Mouse (Mus musculus): ENCODE measurements around the gene Crhbp.

Crhbp gene

DNA sequence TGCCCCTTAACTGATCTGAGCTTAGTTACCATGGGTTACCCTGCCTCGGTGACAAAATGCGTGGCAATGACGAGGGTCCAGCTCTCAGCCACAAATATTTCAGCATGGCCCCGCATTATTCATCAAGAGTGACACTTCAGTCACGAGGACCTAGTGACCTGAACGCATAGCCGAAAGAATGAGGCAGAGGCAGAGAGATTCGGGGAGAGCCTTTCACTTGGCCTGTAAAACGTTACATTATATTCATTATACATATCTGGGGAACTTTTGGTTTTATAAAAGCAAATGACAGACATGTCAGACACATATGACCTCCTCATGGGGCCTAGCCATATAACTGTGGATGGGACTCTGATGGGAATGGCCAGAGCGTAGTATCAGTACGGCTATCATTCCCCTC lies at the start of gene Crhbp:
Crhbp (minus strand) TSS at position 101 of the 400 bp plus-strand sequence.
- DNase-seq (ENCODE audit: low spot score in 2 of 2): no peak

DNA sequence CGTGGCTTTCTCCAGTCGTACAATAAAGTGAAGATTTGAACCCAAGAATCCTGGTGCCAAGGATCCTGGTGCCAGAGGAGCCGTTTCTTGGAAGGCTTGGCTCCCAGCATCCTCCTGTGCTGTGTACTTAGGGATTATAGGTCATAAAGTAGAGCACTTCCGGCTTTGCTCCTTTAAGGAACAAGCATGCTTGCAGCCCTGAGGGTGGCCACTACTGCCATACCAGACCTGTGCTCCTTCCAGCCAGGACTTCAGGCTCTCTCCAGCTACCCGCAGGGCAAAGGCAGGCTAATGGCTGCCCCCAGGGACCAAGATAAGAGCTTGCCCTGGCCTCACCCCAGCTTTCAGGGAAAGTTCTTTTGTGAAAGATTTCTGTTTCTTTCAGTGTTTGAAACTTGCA lies 48.6 kb upstream of the Crhbp start:
- no peak for DNase-seq (ENCODE audit: low spot score in 2 of 2)

DNA sequence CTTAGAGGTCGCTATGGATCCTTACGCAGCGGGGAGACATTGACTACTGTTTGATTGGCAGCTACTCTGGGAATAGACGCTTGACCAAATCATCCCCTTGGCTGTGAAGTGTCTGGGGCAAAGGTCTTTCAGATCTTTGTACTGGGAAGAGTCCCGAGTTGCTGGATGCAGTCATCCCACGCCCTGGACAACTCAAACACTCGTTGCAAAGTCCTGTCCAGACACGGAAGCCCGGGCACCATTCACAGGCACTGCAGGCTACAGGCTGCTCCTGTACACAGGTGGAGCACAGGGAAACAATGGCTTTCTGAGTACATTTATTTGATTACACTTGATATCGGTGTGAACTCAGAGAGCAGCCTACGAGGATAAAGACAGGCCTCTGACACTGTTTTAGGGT lies 46.6 kb upstream of the Crhbp start:
- no peak for DNase-seq (ENCODE audit: low spot score in 2 of 2)

DNA sequence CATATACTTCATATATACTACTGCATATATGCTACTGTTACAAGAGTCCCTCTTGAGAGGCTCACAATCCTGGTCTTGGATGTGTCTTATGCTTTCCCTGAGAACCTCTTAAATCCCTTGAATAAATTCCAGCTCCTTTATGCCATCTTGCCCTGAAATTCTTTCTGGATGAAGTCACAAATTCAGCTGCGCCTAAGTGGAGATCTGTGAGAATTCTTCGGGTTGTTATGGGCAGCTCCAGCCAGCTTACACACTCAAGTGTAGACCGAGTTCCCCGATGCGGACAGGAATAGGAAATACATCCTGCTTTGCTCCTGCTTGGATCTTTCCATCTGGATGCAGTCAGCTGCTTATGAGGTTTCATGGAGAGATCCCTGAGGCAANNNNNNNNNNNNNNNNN lies 39.9 kb upstream of the Crhbp start:
- DNase-seq (ENCODE audit: low spot score in 2 of 2): no peak

DNA sequence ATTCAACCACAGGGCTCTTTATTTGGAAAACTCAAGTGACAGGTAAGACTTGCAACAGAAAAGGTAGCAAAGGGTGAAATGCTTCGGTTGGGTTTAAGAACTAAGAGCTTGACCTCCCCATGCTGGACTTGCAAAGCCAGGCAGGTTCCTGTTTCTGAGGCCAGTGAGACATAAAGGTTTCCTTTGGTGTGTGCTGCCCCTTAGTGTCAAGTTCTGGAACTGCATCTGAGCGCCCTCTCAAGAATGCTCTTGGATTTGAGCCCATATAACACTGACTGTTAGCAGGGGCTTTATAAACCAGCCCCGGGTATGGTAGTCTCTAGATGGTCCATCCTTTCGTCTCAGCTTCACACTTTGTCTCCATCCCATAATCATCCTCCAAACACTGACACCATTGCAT lies 36.7 kb upstream of the Crhbp start:
- DNase-seq (ENCODE audit: low spot score in 2 of 2): peak; percentile 26 to 67

DNA sequence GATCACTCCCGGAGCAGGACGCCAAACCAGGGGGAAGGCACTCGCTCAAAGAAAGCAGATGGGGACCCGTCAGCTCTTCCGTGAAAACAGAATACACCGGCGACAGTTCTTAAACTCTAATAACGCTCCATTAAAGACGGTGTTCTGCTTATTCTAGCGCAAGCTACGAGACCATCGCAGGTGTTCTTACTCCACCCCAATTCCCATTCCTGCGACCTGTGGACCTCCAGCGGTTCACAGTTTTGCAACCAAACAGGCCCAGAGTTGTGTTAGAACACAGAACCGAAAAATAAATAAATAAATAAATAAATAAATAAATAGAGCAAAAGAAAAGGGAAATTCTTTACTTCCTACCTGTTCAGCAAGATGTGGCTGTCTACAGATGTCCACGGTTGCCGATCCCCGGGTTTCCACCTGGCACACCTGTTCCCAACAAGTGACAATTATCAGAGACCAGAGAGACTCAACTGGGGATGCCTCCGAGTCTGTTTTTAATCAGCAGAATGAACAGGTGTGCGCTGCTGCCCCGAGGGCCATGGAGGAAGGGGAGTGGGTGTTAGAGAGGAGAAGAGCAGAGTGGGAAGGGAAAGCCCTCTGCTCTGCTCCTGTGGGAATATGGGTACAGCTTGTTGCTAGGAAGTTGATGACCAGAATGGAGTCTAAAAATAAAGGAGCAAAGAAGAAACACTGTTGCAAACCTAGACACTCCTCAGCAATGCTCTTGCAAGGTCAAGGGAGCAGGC lies 34.1 kb upstream of the Crhbp start, which contains the start of gene S100z:
S100z (minus strand) TSS at position 51 of the 743 bp plus-strand sequence.
- no peak for DNase-seq (ENCODE audit: low spot score in 2 of 2)

DNA sequence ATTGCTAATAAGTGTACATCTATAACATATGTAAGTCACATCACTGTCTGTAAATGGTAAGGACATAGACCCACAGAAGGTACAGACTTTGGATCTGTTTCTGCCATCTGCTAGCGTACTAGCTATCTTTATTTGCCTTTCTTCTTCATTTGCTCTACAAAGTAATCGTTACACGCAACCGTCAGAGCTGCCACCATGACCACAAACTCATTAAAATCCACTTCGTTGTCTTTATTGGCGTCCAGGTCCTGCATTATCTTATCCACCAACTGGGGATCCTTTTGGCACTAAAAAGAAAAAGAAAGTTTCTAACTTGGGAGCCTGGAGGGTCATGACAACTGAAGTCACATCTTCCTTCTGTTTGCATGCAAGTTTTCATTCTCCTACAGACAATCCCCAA lies 32.4 kb upstream of the Crhbp start:
- DNase-seq (ENCODE audit: low spot score in 2 of 2): no peak

DNA sequence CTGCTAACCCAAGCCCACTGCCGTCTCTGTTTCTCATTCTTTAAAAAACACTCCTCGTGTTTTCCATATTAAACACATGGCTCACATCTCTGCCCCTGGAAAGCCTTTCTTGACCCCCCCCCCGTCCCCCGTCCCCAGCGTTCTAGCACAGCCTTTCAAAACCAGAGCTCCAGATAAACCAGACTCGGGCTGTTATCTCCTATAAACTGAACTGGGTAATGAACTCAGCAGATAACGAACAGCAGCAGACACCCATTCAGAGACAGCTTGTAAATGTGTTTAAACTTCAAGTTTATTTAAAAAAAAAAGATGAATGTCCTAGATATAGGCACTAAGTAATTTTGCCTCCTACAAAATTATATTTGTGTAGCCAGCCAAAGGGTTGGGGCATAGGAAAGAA lies 30.4 kb upstream of the Crhbp start:
- no peak for DNase-seq (ENCODE audit: low spot score in 2 of 2)

DNA sequence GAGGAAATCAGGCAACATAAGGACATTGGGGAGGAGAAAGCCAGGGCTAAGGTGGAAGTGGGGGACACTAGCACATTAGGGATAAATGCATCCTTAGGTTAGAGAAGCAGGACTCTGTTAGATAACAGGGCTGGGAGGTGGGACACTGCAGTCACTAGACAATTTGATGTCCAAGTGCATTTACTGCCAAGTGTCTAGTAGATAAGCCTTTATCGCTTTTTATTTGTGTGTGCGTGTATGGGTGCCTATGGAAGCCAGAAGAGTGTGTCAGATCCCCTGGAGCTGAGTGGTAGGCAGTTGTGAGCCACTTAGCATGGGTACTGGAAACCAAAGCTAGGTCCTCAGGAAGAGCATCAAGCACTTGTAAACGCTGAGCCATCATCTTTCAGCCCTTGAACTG lies 29.6 kb upstream of the Crhbp start:
- DNase-seq (ENCODE audit: low spot score in 2 of 2): no peak

DNA sequence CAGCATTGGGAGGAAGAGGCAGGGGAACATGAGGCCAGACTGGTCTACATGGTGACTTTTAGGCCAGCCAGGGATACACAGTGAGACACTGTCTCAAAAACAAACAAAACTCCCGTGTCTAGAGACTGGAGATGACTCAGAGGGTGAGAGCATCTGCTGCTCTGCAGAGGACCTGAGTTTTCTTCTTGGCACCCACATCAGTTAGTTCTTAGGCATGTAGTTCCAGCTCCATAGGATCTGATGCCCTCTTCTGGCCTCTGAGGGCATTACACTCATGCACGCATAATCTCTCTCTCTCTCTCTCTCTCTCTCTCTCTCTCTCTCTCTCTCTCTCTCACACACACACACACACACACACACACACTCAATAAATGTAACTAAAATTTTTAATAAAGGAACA lies 26.2 kb upstream of the Crhbp start:
- DNase-seq (ENCODE audit: low spot score in 2 of 2): peak in 1 of 2 experiments; percentile 29

DNA sequence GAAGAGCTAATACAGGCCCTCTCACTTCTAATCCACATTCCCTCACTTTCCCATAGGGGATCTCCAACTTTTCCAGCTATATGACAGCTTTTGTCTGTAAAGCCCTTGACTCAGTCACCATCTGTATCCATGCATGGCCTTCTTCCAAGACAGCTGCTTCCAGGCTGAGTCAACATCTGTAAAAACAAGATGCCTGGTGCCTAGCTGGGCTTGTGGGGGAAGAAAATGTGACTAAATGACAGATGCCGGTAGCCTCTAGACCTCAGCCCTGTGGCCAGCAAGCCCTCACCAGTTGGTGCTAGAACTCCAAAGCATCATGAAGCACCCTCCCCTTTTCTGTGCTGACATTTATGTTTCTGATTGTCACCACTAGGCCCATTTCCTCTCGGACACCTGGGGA lies 6.8 kb upstream of the Crhbp start:
- no peak for DNase-seq (ENCODE audit: low spot score in 2 of 2)

DNA sequence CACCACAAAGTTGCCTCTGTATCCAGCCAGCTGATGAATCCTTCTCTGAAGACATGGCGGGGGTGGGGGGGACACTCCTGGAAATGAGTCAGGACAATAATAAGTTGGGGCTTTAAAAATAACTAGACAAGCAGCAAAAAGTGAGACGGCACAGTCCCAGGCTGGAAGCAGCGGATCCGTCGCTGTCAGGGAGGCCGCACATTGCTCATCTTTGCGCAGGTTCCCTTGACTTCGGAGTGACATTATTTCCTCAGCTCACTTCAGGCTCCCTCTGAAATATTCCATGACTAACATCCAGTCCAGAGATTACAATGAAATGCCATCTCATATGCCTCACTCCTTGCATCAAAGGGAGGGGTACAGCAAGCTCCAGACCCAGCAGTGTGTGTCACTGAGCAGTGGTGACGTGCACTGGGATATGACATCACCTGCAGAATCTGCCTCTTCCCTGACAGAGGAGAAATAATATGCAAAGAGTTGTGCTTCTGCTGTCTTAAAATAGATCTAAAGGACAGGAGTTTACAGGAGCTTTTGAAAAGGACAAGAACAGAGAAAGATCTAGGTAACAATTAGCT lies 6.0 kb upstream of the Crhbp start:
- DNase-seq (ENCODE audit: low spot score in 2 of 2): no peak

DNA sequence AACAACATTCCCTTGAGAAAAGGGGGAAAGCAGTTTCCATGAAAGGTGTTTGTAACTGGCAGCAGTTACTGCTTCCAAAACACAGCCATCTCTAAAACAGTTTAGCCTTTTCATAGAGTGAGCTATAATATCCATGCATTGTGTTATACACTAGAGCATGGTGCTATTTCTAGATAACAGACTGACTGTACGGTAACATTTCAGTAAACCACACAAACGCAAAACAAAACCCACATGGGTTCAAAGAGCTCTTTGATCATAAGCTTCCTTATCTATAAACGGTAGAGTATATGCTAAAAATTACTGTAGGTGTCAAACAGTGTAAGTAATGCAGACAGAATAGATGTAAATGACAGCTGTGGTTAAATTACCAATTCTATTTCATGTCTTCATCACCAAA lies 5.0 kb upstream of the Crhbp start:
- no peak for DNase-seq (ENCODE audit: low spot score in 2 of 2)

DNA sequence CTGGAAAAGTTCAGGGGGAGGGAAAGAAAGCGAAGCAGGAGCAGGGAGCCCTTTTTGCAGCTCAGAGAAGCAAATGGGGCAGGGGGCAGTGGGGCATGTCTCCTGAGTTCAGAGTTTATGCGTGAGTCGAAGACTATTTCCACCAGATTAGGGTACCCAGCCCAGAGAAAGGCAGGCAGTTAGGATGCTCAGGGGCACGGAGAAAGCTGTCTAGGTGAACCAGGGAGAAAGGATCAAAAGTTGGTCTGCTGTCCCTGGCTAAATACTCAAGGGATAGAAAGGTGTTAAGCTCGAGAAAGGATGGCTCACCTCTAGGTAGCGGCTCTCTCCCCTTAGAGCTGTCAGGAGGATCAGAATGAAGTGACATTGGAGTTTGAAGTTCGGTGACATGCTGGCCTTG lies 433 bp downstream of the Crhbp start:
- DNase-seq (ENCODE audit: low spot score in 2 of 2): no peak

DNA sequence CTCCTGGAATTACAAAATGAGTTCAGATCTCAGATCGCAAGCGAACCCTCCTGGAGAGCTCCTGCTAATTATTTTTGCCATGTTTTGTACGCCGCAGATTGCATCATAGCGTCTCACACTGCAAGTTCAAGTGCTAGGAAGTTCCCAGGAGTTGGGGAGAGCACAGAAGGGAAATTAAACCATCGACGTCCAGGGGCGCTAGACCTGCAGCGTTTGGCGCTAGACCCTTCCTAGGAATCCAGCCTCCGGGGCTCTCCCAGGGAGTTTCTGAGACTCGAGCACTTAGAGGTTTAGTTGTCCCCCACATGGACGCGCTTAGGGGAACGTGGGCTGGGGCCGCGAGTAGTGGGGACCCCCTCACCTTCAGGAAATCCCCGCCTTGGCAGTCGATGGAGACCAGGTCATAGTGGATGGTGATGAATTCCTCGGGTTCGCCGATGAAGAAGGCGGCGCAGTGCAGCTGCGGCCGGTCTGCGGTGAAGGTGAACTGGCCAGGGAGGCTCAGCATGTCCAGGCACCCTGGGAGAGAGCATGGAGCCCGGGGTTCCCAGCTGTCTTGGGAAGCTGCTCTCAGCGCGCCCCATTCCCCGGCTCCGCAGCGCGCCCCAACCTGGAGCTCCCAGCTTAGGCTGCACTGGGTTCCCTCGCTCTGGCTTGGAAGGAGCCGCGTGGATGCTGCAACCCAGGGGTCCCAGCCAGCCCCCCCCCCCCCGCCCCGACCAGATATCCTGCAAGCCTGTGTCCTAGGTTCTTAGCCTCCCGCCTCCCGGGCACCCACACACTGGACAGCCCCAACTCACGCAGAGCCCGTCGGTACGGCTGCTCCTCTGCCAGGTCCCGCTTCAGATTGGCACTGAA lies 1.1 kb downstream of the Crhbp start:
- no peak for DNase-seq (ENCODE audit: low spot score in 2 of 2)

DNA sequence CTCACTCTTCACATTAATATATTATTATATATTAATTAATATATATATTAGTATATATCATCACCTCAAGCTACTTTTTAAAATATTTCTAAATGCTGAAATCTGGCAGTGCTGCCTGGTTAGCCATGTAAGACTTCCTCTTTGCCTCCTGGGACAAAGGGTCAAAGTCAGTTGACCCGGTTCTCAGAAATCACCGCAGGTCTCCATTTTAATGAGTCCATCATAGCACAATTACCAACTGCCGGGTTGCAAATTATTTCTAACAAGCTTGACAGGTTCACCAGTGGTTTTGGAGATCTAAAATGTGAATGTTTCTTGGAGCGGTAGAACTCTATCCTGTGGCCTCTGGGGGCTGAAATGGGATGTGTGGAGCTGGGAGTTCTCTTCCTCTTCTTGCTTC lies 1.8 kb downstream of the Crhbp start:
- no peak for DNase-seq (ENCODE audit: low spot score in 2 of 2)

DNA sequence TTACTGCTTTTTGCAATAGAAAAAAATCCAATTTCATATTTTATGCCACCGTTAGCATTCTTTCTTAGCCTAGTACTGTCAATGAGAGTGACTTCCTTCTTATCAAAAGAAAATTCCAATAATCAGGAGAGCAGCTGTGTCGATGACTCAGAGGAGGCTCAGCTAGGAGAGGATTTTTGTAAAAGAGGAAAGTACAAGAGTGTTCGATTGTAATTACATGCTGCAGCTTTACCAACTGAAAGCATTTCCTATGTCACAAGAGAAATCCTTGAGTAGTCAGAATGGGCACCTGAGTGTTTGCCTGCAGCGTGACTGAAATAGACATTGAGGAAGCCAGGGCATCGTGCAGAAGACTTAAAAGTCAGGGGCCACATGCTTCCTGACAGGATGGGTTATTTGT lies 5.2 kb downstream of the Crhbp start:
- DNase-seq (ENCODE audit: low spot score in 2 of 2): no peak

DNA sequence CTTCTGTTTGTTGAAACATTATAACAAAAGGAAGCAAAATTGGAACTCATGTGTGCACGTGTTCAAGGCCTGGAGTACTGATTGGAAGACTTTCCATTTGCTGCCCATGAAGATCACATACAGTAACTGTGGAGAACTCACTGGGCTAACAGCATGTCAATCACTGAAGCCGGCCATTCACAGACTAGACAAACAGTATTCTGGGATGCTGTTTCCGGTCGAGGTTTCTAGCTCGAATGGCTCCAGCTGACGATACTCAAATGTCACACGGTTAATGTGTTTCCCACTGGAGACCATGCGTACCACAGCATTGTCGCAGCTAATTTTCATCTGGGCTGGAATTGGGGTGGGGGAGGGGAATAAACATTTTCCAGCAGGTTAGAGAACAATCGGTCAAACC lies 13.0 kb downstream of the Crhbp start:
- no peak for DNase-seq (ENCODE audit: low spot score in 2 of 2)

DNA sequence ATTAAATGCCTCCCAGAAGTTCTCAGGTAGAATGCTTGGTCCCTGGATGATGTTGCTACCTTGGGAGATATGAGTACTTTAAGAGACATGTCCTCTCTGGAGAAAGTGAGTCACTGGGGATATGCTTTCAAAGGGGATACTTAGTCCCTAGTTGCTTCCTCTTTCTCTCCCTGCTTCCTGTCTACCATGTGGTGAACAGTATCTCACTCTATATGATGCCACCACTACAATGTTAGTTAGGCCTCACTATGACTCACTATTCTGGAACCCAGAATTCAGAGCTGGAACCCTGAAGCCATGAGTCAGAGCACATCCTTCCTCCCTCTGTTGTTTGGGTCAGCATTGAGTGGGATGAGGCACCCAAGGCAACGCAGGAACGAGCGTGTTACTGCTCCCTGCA lies 17.2 kb downstream of the Crhbp start:
- no peak for DNase-seq (ENCODE audit: low spot score in 2 of 2)

DNA sequence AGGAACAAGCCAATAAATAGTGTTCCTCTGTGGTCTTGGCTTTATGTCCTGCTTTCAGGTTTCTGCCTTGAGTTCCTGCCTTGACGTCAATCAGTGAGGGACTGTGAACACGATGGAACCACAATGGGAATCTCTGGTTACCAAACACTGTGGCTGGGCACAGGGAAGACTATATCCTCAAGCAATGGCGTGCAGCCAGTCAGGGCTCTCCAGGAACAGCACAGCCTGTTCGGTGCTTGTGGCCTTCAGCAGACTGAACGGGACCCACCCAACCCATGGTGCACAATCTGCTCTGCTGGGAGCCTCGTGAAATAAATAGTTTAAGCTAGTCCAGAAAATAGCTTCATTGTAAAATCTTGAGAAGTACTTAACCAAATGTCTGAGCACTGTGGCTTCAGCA lies 18.3 kb downstream of the Crhbp start:
- no peak for DNase-seq (ENCODE audit: low spot score in 2 of 2)

DNA sequence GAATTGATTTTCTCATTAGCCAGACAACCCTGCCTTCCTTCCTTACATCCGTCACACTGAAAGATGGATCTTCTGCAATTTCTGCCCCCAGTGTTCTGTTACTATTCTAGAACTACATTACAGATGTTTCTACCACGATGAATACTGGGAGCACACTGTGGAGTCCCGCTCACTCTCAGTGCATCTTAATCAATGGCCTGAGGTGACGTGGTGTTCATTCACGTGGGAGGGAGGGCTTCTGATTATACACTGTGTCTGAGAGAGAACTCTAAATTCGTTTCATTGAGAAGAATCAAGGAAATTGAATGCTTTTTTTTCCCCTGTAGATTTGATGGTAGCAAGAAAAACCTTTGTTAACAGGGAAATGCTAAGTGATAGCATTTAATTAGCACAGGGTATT lies 19.2 kb downstream of the Crhbp start:
- no peak for DNase-seq (ENCODE audit: low spot score in 2 of 2)

DNA sequence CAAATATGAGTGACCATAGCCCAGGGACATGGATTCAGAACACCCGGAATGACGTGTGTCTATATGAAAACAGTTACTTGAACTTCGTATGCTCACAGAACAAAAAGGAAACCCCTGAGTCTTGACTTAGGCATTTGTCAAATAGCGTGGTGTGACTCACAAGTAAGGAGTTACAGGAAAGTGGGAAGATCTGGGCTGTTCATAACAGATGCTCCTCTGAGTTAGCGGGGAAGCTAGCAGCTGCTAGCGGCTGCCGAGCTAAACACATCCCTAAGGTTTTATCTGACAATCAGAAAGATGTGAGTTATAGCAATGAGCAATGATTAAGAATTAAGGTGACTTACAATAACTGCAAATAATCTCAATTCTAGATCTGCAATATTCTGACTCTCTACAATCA lies 19.8 kb downstream of the Crhbp start:
- DNase-seq (ENCODE audit: low spot score in 2 of 2): no peak

DNA sequence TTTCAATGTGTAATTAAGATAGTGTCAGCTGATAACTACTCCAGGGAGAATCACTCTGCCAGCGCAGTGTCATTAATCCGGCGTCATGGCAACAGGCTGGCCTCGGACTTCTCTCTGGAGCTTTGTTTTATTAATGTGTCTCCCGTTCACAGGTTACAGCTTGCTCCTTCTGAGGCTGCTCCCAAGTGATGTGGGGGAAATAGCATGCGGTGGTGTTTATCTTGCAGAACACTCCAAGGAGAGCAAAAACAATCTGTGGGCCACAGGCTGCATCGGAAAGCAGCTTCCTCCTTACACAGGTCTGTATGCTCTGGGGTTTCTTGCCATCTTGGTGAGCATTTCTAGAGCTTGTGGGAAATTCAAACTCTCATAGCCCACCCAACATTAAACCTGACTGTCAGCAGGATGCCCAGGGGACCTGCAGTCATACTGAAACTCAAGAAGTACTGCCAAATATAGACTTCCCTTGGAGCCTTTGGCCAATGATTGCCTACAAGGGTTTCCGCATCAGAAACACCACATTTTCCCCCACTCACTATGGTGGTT lies 25.4 kb downstream of the Crhbp start:
- no peak for DNase-seq (ENCODE audit: low spot score in 2 of 2)
